Mouse (Mus musculus): ENCODE data around the gene Atp5s. TPM values are rescaled to one million over a fixed set of nuclear protein-coding genes. Genes with fewer than 3 reads are reported as not detected.
A peak's percentile ranks its signal among the peaks of the same experiment; 100 is the strongest.

Gene Atp5s
- polyA plus RNA-seq, 1 experiment from 2014 or later, result 44.6 TPM

GRCm38 (mm10) chr12:69757418-69758141, 32.8 kb downstream of the Atp5s start:
- peak overlapping the region; percentile 75 for H3K9ac ChIP-seq (ENCODE audit: low read length)
- peaks cover 7% of the 10 kb centered on the region; the same call in 1 of the 2 replicates for H3K36me3 ChIP-seq (ENCODE audit: control insufficient read depth, insufficient read depth, low read length)
- no peaks in the 10 kb centered on the region for H3K27me3 ChIP-seq (ENCODE audit: control insufficient read depth, insufficient read depth, low read length)
- ATAC-seq (ENCODE audit: insufficient number of reproducible peaks, insufficient read depth, low FRiP score, low read depth), result peak; percentile 90
- under 1% methylated on average over 22 of the region's 22 CpGs for WGBS
- H3K4me3 ChIP-seq (ENCODE audit: control insufficient read depth in 1 of 2, insufficient read depth in 1 of 2, low read depth in 1 of 2, low read length in 2 of 2), result peak overlapping the region; percentile 33 to 43
- peak overlapping the region; percentile 88 to 96 for H3K27ac ChIP-seq (replicated peaks in 1 of 2; ENCODE audit: control insufficient read depth in 1 of 2, insufficient read depth in 1 of 2, low read depth in 2 of 2, low read length in 2 of 2)
- H3K4me2 ChIP-seq (ENCODE audit: low read length), result peak overlapping the region; percentile 88
- peaks cover 14 to 26% of the 10 kb centered on the region in 2 experiments for H3K4me1 ChIP-seq (ENCODE audit: control insufficient read depth in 2 of 2, insufficient read depth in 2 of 2, low read length in 2 of 2)
- no peaks in the 10 kb centered on the region for H3K9me3 ChIP-seq (ENCODE audit: control insufficient read depth, low read length)

- WGBS, result 1% methylated on average over 21 of the region's 22 CpGs
- no peaks in the 10 kb centered on the region for H3K9me3 ChIP-seq (ENCODE audit: control insufficient read depth, low read length)
- H3K4me3 ChIP-seq (ENCODE audit: control insufficient read depth in 1 of 2, insufficient read depth in 1 of 2, low read depth in 1 of 2, low read length in 2 of 2), result peak overlapping the region; percentile 43 to 53
- peaks cover 14 to 26% of the 10 kb centered on the region in 2 experiments for H3K4me1 ChIP-seq (ENCODE audit: control insufficient read depth in 2 of 2, insufficient read depth in 2 of 2, low read length in 2 of 2)
- no peaks in the 10 kb centered on the region for H3K27me3 ChIP-seq (ENCODE audit: control insufficient read depth, insufficient read depth, low read length)
- peak overlapping the region; percentile 75 for H3K9ac ChIP-seq (ENCODE audit: low read length)
- peaks cover 6% of the 10 kb centered on the region; the same call in 1 of the 2 replicates for H3K36me3 ChIP-seq (ENCODE audit: control insufficient read depth, insufficient read depth, low read length)
- ATAC-seq (ENCODE audit: insufficient number of reproducible peaks, insufficient read depth, low FRiP score, low read depth), result peak; percentile 68
- peak overlapping the region; percentile 88 for H3K4me2 ChIP-seq (ENCODE audit: low read length)
- H3K27ac ChIP-seq (replicated peaks in 1 of 2; ENCODE audit: control insufficient read depth in 1 of 2, insufficient read depth in 1 of 2, low read depth in 2 of 2, low read length in 2 of 2), result peak overlapping the region; percentile 96 to 99
These were observed 33.8 kb downstream of the Atp5s start for GRCm38 (mm10) chr12:69758221-69759185.

GRCm38 (mm10) chr12:69759267-69759885, 34.6 kb downstream of the Atp5s start:
- Histone ChIP-seq H3K9me3 (ENCODE audit: control insufficient read depth, low read length) (no peaks in the 10 kb centered on the region), H3K4me1 (ENCODE audit: control insufficient read depth in 2 of 2, insufficient read depth in 2 of 2, low read length in 2 of 2) (peaks cover 14 to 26% of the 10 kb centered on the region in 2 experiments), H3K27ac (replicated peaks in 1 of 2; ENCODE audit: control insufficient read depth in 1 of 2, insufficient read depth in 1 of 2, low read depth in 2 of 2, low read length in 2 of 2) (peak overlapping the region; percentile 96 to 99), H3K27me3 (ENCODE audit: control insufficient read depth, insufficient read depth, low read length) (no peaks in the 10 kb centered on the region), H3K4me3 (ENCODE audit: control insufficient read depth in 1 of 2, insufficient read depth in 1 of 2, low read depth in 1 of 2, low read length in 2 of 2) (peak overlapping the region in 1 of 2 experiments; percentile 43; a peak in 2 of 4 replicates), H3K4me2 (ENCODE audit: low read length) (peak overlapping the region; percentile 88), H3K36me3 (ENCODE audit: control insufficient read depth, insufficient read depth, low read length) (no peaks in the 10 kb centered on the region), H3K9ac (ENCODE audit: low read length) (peak overlapping the region; percentile 44)
- 20% methylated on average over 7 of the region's 7 CpGs for WGBS
- no peak for ATAC-seq (ENCODE audit: insufficient number of reproducible peaks, insufficient read depth, low FRiP score, low read depth)

GRCm38 (mm10) chr12:69760014-69760413, 35.3 kb downstream of the Atp5s start:
- no peaks in the 10 kb centered on the region for H3K36me3 ChIP-seq (ENCODE audit: control insufficient read depth, insufficient read depth, low read length)
- H3K4me2 ChIP-seq (ENCODE audit: low read length), result no peak overlapping the region
- H3K4me1 ChIP-seq (ENCODE audit: control insufficient read depth in 2 of 2, insufficient read depth in 2 of 2, low read length in 2 of 2), result peaks cover 14 to 26% of the 10 kb centered on the region in 2 experiments
- no peak overlapping the region; a peak in 1 of 4 replicates for H3K27ac ChIP-seq (replicated peaks in 1 of 2; ENCODE audit: control insufficient read depth in 1 of 2, insufficient read depth in 1 of 2, low read depth in 2 of 2, low read length in 2 of 2)
- no peaks in the 10 kb centered on the region for H3K27me3 ChIP-seq (ENCODE audit: control insufficient read depth, insufficient read depth, low read length)
- no peak for ATAC-seq (ENCODE audit: insufficient number of reproducible peaks, insufficient read depth, low FRiP score, low read depth)
- H3K4me3 ChIP-seq (ENCODE audit: control insufficient read depth in 1 of 2, insufficient read depth in 1 of 2, low read depth in 1 of 2, low read length in 2 of 2), result no peak overlapping the region
- WGBS, result 67% methylated on average over 6 of the region's 6 CpGs
- no peaks in the 10 kb centered on the region for H3K9me3 ChIP-seq (ENCODE audit: control insufficient read depth, low read length)
- H3K9ac ChIP-seq (ENCODE audit: low read length), result no peak overlapping the region

GRCm38 (mm10) chr12:69760743-69761406, 36.1 kb downstream of the Atp5s start:
- H3K27ac ChIP-seq (replicated peaks in 1 of 2; ENCODE audit: control insufficient read depth in 1 of 2, insufficient read depth in 1 of 2, low read depth in 2 of 2, low read length in 2 of 2), result peak overlapping the region; percentile 25 to 35; a peak in 2 of 4 replicates
- no peaks in the 10 kb centered on the region for H3K9me3 ChIP-seq (ENCODE audit: control insufficient read depth, low read length)
- no peak overlapping the region for H3K9ac ChIP-seq (ENCODE audit: low read length)
- H3K4me2 ChIP-seq (ENCODE audit: low read length), result no peak overlapping the region
- no peaks in the 10 kb centered on the region for H3K36me3 ChIP-seq (ENCODE audit: control insufficient read depth, insufficient read depth, low read length)
- ATAC-seq (ENCODE audit: insufficient number of reproducible peaks, insufficient read depth, low FRiP score, low read depth), result no peak
- H3K4me3 ChIP-seq (ENCODE audit: control insufficient read depth in 1 of 2, insufficient read depth in 1 of 2, low read depth in 1 of 2, low read length in 2 of 2), result no peak overlapping the region
- H3K4me1 ChIP-seq (ENCODE audit: control insufficient read depth in 2 of 2, insufficient read depth in 2 of 2, low read length in 2 of 2), result peaks cover 14 to 26% of the 10 kb centered on the region in 2 experiments
- no peaks in the 10 kb centered on the region for H3K27me3 ChIP-seq (ENCODE audit: control insufficient read depth, insufficient read depth, low read length)
- 88% methylated on average over 20 of the region's 20 CpGs for WGBS

- H3K9me3 ChIP-seq (ENCODE audit: control insufficient read depth, low read length), result no peaks in the 10 kb centered on the region
- H3K27ac ChIP-seq (replicated peaks in 1 of 2; ENCODE audit: control insufficient read depth in 1 of 2, insufficient read depth in 1 of 2, low read depth in 2 of 2, low read length in 2 of 2), result peak overlapping the region in 1 of 2 experiments; percentile 35; a peak in 1 of 4 replicates
- H3K36me3 ChIP-seq (ENCODE audit: control insufficient read depth, insufficient read depth, low read length), result no peaks in the 10 kb centered on the region
- peaks cover 11 to 20% of the 10 kb centered on the region in 2 experiments for H3K4me1 ChIP-seq (ENCODE audit: control insufficient read depth in 2 of 2, insufficient read depth in 2 of 2, low read length in 2 of 2)
- no peak overlapping the region for H3K4me3 ChIP-seq (ENCODE audit: control insufficient read depth in 1 of 2, insufficient read depth in 1 of 2, low read depth in 1 of 2, low read length in 2 of 2)
- H3K9ac ChIP-seq (ENCODE audit: low read length), result no peak overlapping the region
- H3K27me3 ChIP-seq (ENCODE audit: control insufficient read depth, insufficient read depth, low read length), result no peaks in the 10 kb centered on the region
- 70% methylated on average over 2 of the region's 2 CpGs for WGBS
- no peak overlapping the region for H3K4me2 ChIP-seq (ENCODE audit: low read length)
- no peak for ATAC-seq (ENCODE audit: insufficient number of reproducible peaks, insufficient read depth, low FRiP score, low read depth)
These were observed 36.9 kb downstream of the Atp5s start for GRCm38 (mm10) chr12:69761603-69762002.

All from heart, embryonic 14.5 days (tissue).